Mouse (Mus musculus): ENCODE results near the gene Gna13. TPM values are rescaled to one million over a fixed set of nuclear protein-coding genes. Genes with fewer than 3 reads are reported as not detected.

Gene Gna13
- polyA plus RNA-seq, 2 experiments, result 9.4 to 13.1 TPM

GRCm38 (mm10) chr11:109363191-109364133, 831 bp downstream of the Gna13 start:
- peak overlapping the region; percentile 80 for H3K27ac ChIP-seq
- DNase-seq (ENCODE audit: low read depth in 3 of 3, low spot score in 3 of 3) (peak in 1 of 3 experiments; percentile 37), ATAC-seq (ENCODE audit: insufficient read depth) (peak; percentile 59)
- 1% methylated on average over 52 of the region's 53 CpGs for WGBS (ENCODE audit: insufficient replicate concordance)
- peaks cover 15 to 34% of the 10 kb centered on the region in 2 experiments for H3K4me1 ChIP-seq (replicated peaks; ENCODE audit: control insufficient read depth in 2 of 2, insufficient read depth in 2 of 2, low read length in 1 of 2)
- TF ChIP-seq CTCF (IDR thresholded peaks at IDR 0.05; ENCODE audit: low read depth) (no peak), EP300 (IDR thresholded peaks at IDR 0.05; ENCODE audit: low read depth) (no peak)
- H3K27me3 ChIP-seq (ENCODE audit: control insufficient read depth, insufficient read depth, low read length), result no peaks in the 10 kb centered on the region
- peak overlapping the region; percentile 96 for H3K9ac ChIP-seq (replicated peaks)
- H3K36me3 ChIP-seq (replicated peaks; ENCODE audit: control insufficient read depth, insufficient read depth, low read depth), result peaks cover 18% of the 10 kb centered on the region
- peak overlapping the region; percentile 85 to 90 for H3K4me3 ChIP-seq (ENCODE audit: insufficient read depth in 1 of 2, low read depth in 2 of 2, low read length in 2 of 2)
- no peaks in the 10 kb centered on the region for H3K9me3 ChIP-seq (ENCODE audit: control insufficient read depth, low read length)
- H3K4me2 ChIP-seq (ENCODE audit: low read depth), result peak overlapping the region; percentile 70

- Histone ChIP-seq H3K27ac (no peak overlapping the region), H3K27me3 (ENCODE audit: control insufficient read depth, insufficient read depth, low read length) (no peaks in the 10 kb centered on the region), H3K4me3 (ENCODE audit: insufficient read depth in 1 of 2, low read depth in 2 of 2, low read length in 2 of 2) (peak overlapping the region; percentile 23 to 90; a peak in 2 of 4 replicates), H3K4me1 (replicated peaks; ENCODE audit: control insufficient read depth in 2 of 2, insufficient read depth in 2 of 2, low read length in 1 of 2) (peaks cover 18 to 37% of the 10 kb centered on the region in 2 experiments), H3K9me3 (ENCODE audit: control insufficient read depth, low read length) (no peaks in the 10 kb centered on the region), H3K4me2 (ENCODE audit: low read depth) (peak overlapping the region; percentile 70), H3K36me3 (replicated peaks; ENCODE audit: control insufficient read depth, insufficient read depth, low read depth) (peaks cover 18% of the 10 kb centered on the region), H3K9ac (replicated peaks) (peak overlapping the region; percentile 33)
- DNase-seq (ENCODE audit: low read depth in 3 of 3, low spot score in 3 of 3) (no peak), ATAC-seq (ENCODE audit: insufficient read depth) (no peak)
- TF ChIP-seq EP300 (IDR thresholded peaks at IDR 0.05; ENCODE audit: low read depth) (no peak), CTCF (IDR thresholded peaks at IDR 0.05; ENCODE audit: low read depth) (no peak)
- 64% methylated on average over 2 of the region's 2 CpGs for WGBS (ENCODE audit: insufficient replicate concordance)
Measured at GRCm38 (mm10) chr11:109364337-109364736, 1.7 kb downstream of the Gna13 start.

DNA sequence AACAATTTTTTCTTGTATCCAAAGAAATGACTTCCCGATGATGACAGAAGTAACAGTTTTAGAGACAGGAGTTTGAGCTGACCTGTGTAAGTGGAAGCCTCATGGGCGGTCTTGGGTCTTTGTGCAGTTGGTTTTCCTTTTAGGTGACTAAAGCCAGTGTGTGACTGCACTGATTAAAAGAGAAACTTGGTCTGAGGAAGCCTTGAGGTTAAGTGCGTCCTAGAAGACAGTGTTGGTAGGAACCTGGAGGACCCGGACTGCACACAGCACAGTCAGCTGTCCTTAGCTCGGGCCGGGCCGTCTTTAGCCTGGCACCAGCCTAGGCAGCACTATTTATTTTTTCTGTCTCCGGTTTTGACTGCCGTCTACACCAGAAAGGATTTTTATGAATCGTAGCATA, 2.2 kb downstream of the Gna13 start:
- H3K9me3 ChIP-seq (ENCODE audit: control insufficient read depth, low read length), result no peaks in the 10 kb centered on the region
- ATAC-seq (ENCODE audit: insufficient read depth), result no peak
- DNase-seq (ENCODE audit: low read depth in 3 of 3, low spot score in 3 of 3), result no peak

GRCm38 (mm10) chr11:109365818-109366217, 3.2 kb downstream of the Gna13 start:
- WGBS (ENCODE audit: insufficient replicate concordance), result 92% methylated on average over 5 of the region's 5 CpGs
- Histone ChIP-seq H3K4me2 (ENCODE audit: low read depth) (no peak overlapping the region; the same call in 1 of the 2 replicates), H3K4me3 (ENCODE audit: insufficient read depth in 1 of 2, low read depth in 2 of 2, low read length in 2 of 2) (no peak overlapping the region), H3K36me3 (replicated peaks; ENCODE audit: control insufficient read depth, insufficient read depth, low read depth) (peaks cover 18% of the 10 kb centered on the region), H3K27me3 (ENCODE audit: control insufficient read depth, insufficient read depth, low read length) (no peaks in the 10 kb centered on the region), H3K9me3 (ENCODE audit: control insufficient read depth, low read length) (no peaks in the 10 kb centered on the region), H3K9ac (replicated peaks) (no peak overlapping the region), H3K4me1 (replicated peaks; ENCODE audit: control insufficient read depth in 2 of 2, insufficient read depth in 2 of 2, low read length in 1 of 2) (peaks cover 18 to 35% of the 10 kb centered on the region in 2 experiments), H3K27ac (no peak overlapping the region)
- no peak for DNase-seq (ENCODE audit: low read depth in 3 of 3, low spot score in 3 of 3)
- TF ChIP-seq EP300 (IDR thresholded peaks at IDR 0.05; ENCODE audit: low read depth) (no peak), CTCF (IDR thresholded peaks at IDR 0.05; ENCODE audit: low read depth) (no peak)
- no peak for ATAC-seq (ENCODE audit: insufficient read depth)

More for the DNA sequence above, 2.2 kb downstream of the Gna13 start:
- peaks cover 18% of the 10 kb centered on the region for H3K36me3 ChIP-seq (replicated peaks; ENCODE audit: control insufficient read depth, insufficient read depth, low read depth)
- peaks cover 18 to 35% of the 10 kb centered on the region in 2 experiments for H3K4me1 ChIP-seq (replicated peaks; ENCODE audit: control insufficient read depth in 2 of 2, insufficient read depth in 2 of 2, low read length in 1 of 2)
- TF ChIP-seq EP300 (IDR thresholded peaks at IDR 0.05; ENCODE audit: low read depth) (no peak), CTCF (IDR thresholded peaks at IDR 0.05; ENCODE audit: low read depth) (no peak)
- H3K4me2 ChIP-seq (ENCODE audit: low read depth), result peak overlapping the region; percentile 70
- H3K27ac ChIP-seq, result no peak overlapping the region
- no peaks in the 10 kb centered on the region for H3K27me3 ChIP-seq (ENCODE audit: control insufficient read depth, insufficient read depth, low read length)
- 70% methylated on average over 10 of the region's 10 CpGs for WGBS (ENCODE audit: insufficient replicate concordance)
- peak overlapping the region in 1 of 2 experiments; percentile 90; a peak in 2 of 4 replicates for H3K4me3 ChIP-seq (ENCODE audit: insufficient read depth in 1 of 2, low read depth in 2 of 2, low read length in 2 of 2)
- peak overlapping the region; percentile 44 for H3K9ac ChIP-seq (replicated peaks)
